Mouse (Mus musculus) lung, postnatal 0 days (tissue): ENCODE data around the gene Arnt2.

Experiments used
- CTCF ChIP-seq: IDR thresholded peaks from 2 replicates; pipeline ENCODE4 v1.5.1; 2016; ENCODE audit warnings: antibody characterized with exemption, mild to moderate bottlenecking
- EP300 ChIP-seq: IDR thresholded peaks from 2 replicates; pipeline ENCODE4 v1.6.1; 2016; ENCODE audit warnings: antibody characterized with exemption, mild to moderate bottlenecking, control low read depth

GRCm38 (mm10) chr7:84203981-84204380 is 206.0 kb downstream of the Arnt2 start:
- TF ChIP-seq CTCF (no peak), EP300 (no peak)
